Mouse (Mus musculus): ENCODE data around the gene Ociad2.
A peak's percentile ranks its signal among the peaks of the same experiment; 100 is the strongest.

The Ociad2 gene

DNA sequence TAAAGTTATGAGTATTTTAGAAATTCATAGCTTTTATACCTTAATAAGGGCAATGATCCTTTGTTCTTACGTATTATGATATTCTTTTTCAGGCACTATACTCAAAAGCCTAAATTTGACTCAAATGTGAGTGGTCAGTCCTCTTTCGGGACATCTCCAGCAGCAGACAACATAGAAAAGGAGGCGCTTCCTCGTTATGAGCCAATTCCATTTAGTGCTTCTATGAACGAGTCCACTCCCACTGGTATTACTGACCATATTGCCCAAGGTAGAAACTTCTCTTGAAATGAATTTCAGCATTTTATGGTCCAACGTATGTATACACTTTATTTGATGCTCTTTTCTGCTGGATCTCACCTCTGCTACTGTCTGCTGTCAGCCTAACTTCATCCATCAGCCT lies 34.3 kb downstream of the Ociad2 start:
- no peak for DNase-seq (ENCODE audit: low spot score in 2 of 2)

DNA sequence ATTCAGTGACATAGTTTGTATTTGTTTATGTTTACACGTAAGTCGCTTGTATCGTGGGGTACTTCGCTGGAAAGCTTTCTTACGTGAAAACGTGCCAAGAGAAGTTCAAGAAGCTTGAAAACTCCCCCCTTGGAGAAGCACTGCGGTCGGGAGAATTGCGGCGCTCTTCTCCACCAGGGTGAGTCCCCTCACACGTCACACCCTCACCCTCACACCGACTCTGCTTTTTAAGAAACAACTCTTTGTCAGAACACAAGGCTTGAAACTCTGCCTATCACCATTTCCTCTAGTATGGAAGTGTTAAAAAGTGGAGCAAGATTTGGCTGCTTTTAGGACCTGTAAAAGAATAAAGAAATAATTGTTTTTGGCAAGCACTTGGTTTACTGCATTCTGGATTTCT lies 36.3 kb downstream of the Ociad2 start:
- no peak for DNase-seq (ENCODE audit: low spot score in 2 of 2)

GRCm38 (mm10) chr5:73301601-73302307 lies 39.1 kb downstream of the Ociad2 start:
- no peak for DNase-seq (ENCODE audit: low spot score in 2 of 2)

- no peak for DNase-seq (ENCODE audit: low spot score in 2 of 2)
Observed at GRCm38 (mm10) chr5:73295916-73296315, 44.9 kb downstream of the Ociad2 start.

- DNase-seq (ENCODE audit: low spot score in 2 of 2), result no peak
Observed at GRCm38 (mm10) chr5:73295016-73295415, 45.8 kb downstream of the Ociad2 start.

GRCm38 (mm10) chr5:73293458-73293827 lies 47.4 kb downstream of the Ociad2 start:
- DNase-seq (ENCODE audit: low spot score in 2 of 2), result no peak

DNA sequence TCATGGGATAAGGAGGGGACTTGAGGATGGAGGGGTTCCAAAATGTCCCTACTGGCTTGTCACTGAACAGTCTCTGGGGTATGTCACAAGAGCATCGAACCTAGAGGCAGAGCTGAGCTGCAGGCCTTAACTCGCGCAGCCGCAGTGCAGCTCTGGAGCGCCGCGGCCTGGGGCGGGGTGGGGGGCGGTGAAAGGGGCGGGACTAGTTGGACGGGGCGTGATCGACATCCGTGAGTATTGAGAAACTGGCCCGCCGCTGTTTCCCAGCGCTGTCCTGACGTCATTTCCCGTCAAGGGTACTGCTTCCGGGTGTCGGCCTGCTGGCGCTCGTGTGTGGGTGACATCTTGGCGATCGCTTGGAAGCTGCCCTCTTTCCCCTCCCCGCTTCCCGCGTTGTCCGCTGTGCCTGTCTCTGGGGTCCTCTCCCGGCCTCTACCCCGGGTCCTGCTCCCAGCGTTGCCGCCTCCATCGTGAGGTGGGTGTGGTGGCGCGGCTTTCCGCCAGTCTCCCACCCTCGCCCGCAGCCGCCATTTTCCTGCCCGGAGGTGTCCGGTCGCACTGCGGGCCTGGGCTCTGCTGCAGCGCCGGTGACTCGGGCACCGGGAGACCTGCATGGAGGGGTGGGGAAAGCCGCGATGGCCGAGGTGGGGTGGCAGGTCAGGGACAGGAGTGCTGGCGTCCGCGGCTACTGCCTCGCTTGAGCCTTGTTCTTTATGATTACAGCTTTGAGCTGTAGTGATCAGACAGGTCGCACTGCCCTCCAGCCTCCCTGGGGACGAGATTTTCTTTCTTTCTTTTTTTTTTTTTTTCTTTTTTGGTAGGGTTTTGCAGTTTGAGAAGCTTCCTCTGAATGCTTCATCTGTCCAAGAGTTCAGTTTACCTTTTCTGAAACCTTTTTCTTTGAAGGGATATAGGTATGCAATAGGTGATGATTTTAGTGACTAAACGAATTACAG lies 48.0 kb downstream of the Ociad2 start, which contains the start of gene Ociad1:
Gene Ociad1 (plus strand): TSS at position 283 of the 956 bp plus-strand sequence.
- peak; percentile 87 to 94 for DNase-seq (ENCODE audit: low spot score in 2 of 2)

DNA sequence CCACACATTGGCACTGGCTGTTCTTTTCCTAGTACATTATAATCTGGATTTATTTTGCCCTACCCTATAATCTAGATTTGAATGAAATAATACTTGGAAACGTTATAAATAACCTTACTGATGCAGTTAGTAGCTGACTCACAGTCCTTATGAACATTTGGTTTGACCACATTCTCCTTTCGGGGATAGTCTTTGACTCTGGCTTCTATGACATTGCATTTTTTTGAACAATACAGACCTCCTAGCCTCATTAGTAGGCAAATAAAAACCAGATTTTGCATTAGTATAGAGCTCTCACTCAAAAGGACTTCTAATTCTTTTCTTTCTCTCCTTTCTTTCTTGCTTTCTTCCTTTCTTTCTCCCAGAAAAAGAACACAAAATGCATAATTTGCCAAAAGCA lies 50.9 kb downstream of the Ociad2 start:
- no peak for DNase-seq (ENCODE audit: low spot score in 2 of 2)

DNA sequence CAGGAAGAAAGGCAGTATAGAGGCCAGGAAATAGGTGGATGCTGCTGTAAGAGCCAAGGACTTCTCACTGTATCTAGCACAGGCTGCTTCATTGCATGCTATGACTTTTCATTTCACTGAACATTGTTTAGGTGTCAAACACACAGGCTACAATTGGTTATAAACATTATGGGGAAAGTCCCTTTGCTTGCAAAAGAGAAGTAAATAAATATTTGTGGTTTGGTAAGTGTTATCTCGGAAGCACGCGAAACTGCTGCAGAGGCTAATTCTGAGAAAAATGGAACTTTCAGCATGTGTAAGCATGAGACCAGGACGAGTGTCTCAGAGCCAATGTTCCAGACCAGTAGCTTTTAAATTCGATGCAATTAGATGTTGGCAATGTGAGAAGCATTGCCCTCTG lies 54.2 kb downstream of the Ociad2 start:
- no peak for DNase-seq (ENCODE audit: low spot score in 2 of 2)

DNA sequence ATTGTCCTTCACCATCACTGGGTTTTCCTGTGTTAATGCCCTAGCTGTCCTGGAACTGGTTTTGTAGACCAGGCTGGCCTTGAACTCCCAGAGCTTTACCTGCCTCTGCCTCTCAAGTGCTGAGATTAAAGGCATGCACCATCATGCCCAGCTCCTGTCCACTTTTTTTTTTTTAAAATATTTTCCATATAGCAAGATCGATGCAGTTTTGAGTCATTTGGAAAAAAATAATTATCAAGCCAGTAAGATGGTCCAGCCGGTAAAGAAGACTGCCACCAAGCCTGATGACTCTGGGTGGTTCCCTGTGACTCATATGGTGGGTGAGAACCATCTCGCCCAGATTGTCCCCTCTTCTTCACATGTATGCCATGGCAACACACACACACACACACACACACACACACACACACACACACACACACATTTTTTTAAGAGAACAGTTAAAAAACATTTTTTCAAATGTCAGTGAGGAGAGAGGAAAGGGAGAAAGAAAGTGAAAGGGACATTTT lies 55.3 kb downstream of the Ociad2 start:
- DNase-seq (ENCODE audit: low spot score in 2 of 2), result no peak

- DNase-seq (ENCODE audit: low spot score in 2 of 2), result no peak
Observed at GRCm38 (mm10) chr5:73284046-73284445, 56.8 kb downstream of the Ociad2 start.

DNA sequence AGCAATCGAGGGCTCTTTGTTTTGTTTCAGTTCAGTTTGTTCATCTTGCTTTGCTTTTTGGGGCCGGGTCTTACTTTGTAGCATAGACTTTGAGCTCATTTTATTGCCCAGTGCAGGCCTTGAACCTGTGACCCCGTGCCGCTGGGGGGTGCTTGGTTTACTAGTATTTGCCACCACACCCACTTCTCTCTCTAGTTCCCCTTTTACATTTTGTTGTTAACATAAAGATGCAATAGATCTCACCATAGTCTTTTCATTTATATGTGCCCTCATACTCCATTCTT lies 60.3 kb downstream of the Ociad2 start:
- no peak for DNase-seq (ENCODE audit: low spot score in 2 of 2)

GRCm38 (mm10) chr5:73279732-73280566 lies 60.9 kb downstream of the Ociad2 start:
- no peak for DNase-seq (ENCODE audit: low spot score in 2 of 2)

GRCm38 (mm10) chr5:73279190-73279589 lies 61.6 kb downstream of the Ociad2 start:
- DNase-seq (ENCODE audit: low spot score in 2 of 2), result no peak

DNA sequence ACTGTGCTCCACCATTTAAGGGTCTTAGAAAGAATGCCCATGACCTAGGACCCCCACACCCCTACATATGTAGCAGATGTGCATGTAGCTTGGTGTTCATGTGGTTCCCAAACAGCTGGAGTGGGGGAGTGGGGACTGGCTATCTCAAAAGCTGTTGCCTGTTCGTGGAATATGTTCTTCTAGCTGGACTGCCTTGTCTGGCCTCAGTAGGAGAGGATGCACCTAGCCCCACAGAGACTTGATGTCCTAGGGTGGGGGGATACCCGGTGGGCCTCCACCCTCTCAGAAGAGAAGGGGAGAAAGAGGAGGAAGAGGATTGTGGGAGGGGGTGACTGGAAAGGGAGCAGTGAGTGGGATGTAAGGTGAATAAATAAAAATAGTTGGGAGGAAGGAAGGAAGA lies 65.9 kb downstream of the Ociad2 start:
- DNase-seq (ENCODE audit: low spot score in 2 of 2), result no peak

DNA sequence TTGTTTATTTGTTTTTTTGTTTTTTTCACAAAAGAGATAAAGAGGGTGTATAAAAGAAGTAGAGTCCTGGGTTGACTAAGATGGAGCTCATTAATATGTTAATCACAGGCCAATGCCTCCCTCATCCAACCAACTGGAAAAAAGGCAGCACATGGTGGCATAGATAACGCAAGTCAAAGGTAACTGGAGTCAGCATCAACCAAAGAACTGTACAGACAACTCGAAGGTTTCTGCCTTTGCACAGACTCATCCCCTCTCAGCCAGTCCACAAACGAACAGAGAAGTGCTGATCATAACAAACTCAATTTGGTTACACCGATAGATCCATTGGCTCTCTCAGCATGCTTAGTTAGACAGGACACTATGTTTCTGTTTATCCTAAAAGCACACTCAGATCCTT lies 67.7 kb downstream of the Ociad2 start:
- DNase-seq (ENCODE audit: low spot score in 2 of 2), result no peak
